Mouse (Mus musculus) limb, embryonic 10.5 days (tissue): Measurements from ENCODE around the gene Gm45234. TPM values are rescaled to one million over a fixed set of nuclear protein-coding genes. Genes with fewer than 3 reads are reported as not detected.
"Not testable (repeated sequence)": the region's sequence is repeated elsewhere in the genome, so short reads cannot be mapped to it uniquely, and the experiment has no call there.

Source experiments
- DNase-seq: peaks from one replicate; pipeline ENCODE4 v3.0.0-alpha.2; 2017; ENCODE audit warnings: low spot score
- H3K27ac ChIP-seq: fragments of 300-500 bp; sonication (generic); 2 replicates; pipeline ENCODE4 v1.5.1; 2016; ENCODE audit warnings: mild to moderate bottlenecking
- H3K27me3 ChIP-seq: fragments of 300-500 bp; sonication (generic); 2 replicates; pipeline ENCODE4 v1.6.1; 2016; ENCODE audit warnings: low read depth, mild to moderate bottlenecking; ENCODE audit not compliant: poor library complexity, severe bottlenecking
- H3K36me3 ChIP-seq: fragments of 300-500 bp; sonication (generic); 2 replicates; pipeline ENCODE4 v1.6.1; 2016; ENCODE audit warnings: mild to moderate bottlenecking, moderate library complexity
- H3K4me1 ChIP-seq: fragments of 300-500 bp; sonication (generic); 2 replicates; pipeline ENCODE4 v1.6.1; 2016
- H3K4me3 ChIP-seq: fragments of 300-500 bp; sonication (generic); 2 replicates; pipeline ENCODE4 v1.5.1; 2016; ENCODE audit warnings: mild to moderate bottlenecking, moderate library complexity
- H3K9me3 ChIP-seq: fragments of 300-500 bp; sonication (generic); replicated peaks from 2 replicates; pipeline ENCODE4 v1.6.1; 2016; ENCODE audit warnings: mild to moderate bottlenecking
- WGBS: fragments of 180-500 bp; shearing (Covaris S2); methylation state at CpG from one replicate; pipeline ENCODE4 v1.1.7; 2016; 5-methylcytosine and 5-hydroxymethylcytosine counted together
- polyA plus RNA-seq: library from polyadenylated mRNA; unstranded; fragments of >200 nt; fragmentation: Nextera tagmentation; extraction: Ambion mirVana; gene quantifications from 2 replicates; pipeline ENCODE4 v1.2.1, GENCODE M21; 2016

The Gm45234 gene
- not detected in 2 replicates for polyA plus RNA-seq

DNA sequence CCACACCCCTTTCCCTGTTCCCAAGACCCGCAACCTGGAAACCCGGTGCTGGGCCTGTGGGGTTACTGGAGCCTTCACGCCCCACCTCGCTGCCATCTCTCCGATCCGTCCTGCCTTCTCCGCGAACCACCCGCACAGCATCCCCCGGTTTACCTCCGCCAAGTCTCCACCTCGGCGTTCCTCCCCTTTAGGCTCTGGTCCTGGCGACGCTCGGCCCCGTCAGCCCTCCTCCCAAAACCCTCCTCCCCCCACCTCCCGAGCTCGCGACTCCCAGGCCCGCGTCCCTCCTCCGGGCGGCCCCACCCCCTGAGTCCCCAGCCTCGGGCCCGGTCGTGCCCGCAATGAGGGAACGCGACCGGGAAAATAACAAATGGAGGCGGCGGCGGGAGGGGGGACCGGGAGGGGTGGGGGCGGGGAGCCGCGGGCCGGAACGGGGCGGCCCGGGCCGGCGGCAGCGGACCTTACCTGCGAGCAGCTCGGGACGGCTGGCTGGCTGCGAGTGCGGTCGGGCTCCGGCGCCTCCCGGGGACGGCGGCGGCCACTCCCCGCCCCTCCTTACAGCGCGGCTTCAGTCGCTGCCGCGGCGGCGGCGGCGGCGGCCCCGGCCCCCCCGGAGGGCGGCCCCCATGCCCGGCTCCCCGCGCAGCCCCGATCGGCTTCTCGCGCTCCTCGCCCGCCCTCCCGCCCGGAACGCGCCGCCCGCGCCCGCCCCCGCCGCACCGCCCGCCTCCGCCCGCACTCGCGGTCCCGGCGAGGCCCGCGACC lies at the start of gene Gm45234, which contains the start of gene Atn1:
Gene Gm45234, minus strand, starts transcription at position 191 of the 765 bp plus-strand sequence.
Gene Atn1, minus strand, starts transcription at position 694 of the 765 bp plus-strand sequence.
- peak; percentile 81 for DNase-seq
- H3K9me3 ChIP-seq, result no peaks in the 10 kb centered on the region
- H3K36me3 ChIP-seq, result peaks cover 21% of the 10 kb centered on the region
- WGBS, result under 1% methylated on average over 80 of the region's 100 CpGs
- peak within 1 kb of the TSS; percentile 99 for H3K27ac ChIP-seq
- H3K27me3 ChIP-seq, result peaks cover 13% of the 10 kb centered on the region
- H3K4me3 ChIP-seq, result peak within 1 kb of the TSS; percentile 91
- peaks cover 48% of the 10 kb centered on the region for H3K4me1 ChIP-seq

GRCm38 (mm10) chr6:124804341-124804740 lies 48.5 kb upstream of the Gm45234 start:
- WGBS, result 89% methylated on average over 3 of the region's 3 CpGs
- Histone ChIP-seq H3K27ac (no peak overlapping the region), H3K4me3 (no peak overlapping the region), H3K27me3 (no peaks in the 10 kb centered on the region), H3K4me1 (peaks cover 31% of the 10 kb centered on the region), H3K36me3 (no peaks in the 10 kb centered on the region), H3K9me3 (no peaks in the 10 kb centered on the region)
- DNase-seq, result no peak

GRCm38 (mm10) chr6:124803691-124804090 lies 47.9 kb upstream of the Gm45234 start:
- DNase-seq, H3K4me3 ChIP-seq, H3K27me3 ChIP-seq, H3K27ac ChIP-seq, H3K36me3 ChIP-seq, H3K9me3 ChIP-seq: not testable (repeated sequence)
- 94% methylated on average over 4 of the region's 4 CpGs for WGBS
- H3K4me1 ChIP-seq, result peaks cover 25% of the 10 kb centered on the region

DNA sequence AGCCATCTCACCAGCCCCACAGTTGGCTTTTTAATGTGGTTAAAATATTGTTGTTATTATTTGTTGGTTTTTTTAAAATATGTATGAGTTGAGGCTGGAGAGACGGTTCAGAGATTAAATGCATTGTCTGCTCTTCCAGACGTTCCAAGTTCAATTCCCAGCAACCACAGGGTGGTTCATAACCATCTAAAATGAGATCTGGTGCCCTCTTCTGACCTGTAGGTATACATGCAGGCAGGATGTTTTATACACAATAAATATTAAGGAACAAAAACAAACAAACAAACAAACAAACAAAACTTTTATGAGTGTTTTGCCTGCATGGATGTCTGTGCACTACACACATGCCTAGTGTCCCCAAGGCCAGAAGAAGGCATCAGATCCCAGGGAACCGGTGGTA lies 47.2 kb upstream of the Gm45234 start:
- no peak for DNase-seq
- no peaks in the 10 kb centered on the region for H3K27me3 ChIP-seq
- H3K9me3 ChIP-seq, result no peaks in the 10 kb centered on the region
- no peak overlapping the region for H3K4me3 ChIP-seq
- H3K4me1 ChIP-seq, result peaks cover 18% of the 10 kb centered on the region
- 76% methylated on average over 3 of the region's 3 CpGs for WGBS
- H3K36me3 ChIP-seq, result no peaks in the 10 kb centered on the region
- H3K27ac ChIP-seq, result no peak overlapping the region

GRCm38 (mm10) chr6:124802400-124802799 lies 46.6 kb upstream of the Gm45234 start:
- H3K36me3 ChIP-seq, H3K9me3 ChIP-seq, H3K27me3 ChIP-seq, DNase-seq: not testable (repeated sequence)
- Histone ChIP-seq H3K4me3 (peak overlapping the region; percentile 30), H3K4me1 (peaks cover 17% of the 10 kb centered on the region), H3K27ac (peak overlapping the region; percentile 48; the same call in 1 of the 2 replicates)
- WGBS, result 13% methylated on average over 6 of the region's 9 CpGs

DNA sequence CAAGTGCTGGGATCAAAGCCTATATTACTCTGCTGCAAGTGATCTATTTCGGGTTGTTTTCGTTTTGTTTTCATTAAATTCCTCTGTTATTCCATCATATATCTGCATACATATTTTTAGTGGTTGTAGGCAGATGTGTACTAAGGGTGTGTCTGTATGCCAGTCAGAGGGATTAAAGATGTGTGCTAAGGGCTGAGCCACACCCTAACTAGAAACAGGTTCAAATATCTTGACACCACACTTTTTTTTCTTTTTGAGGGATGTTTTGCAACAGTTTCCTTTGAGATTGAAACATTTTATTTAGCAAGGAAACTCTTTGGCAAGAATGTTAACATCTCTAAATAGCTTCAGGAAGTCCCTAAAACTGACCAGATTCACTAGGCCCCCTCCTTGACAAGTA lies 40.4 kb upstream of the Gm45234 start:
- Histone ChIP-seq H3K36me3 (peaks cover 15% of the 10 kb centered on the region; the same call in 1 of the 2 replicates), H3K4me3 (no peak overlapping the region), H3K27me3 (no peaks in the 10 kb centered on the region), H3K27ac (no peak overlapping the region), H3K9me3 (no peaks in the 10 kb centered on the region), H3K4me1 (no peaks in the 10 kb centered on the region)
- WGBS, result 85% methylated on average over 2 of the region's 2 CpGs
- DNase-seq, result no peak

DNA sequence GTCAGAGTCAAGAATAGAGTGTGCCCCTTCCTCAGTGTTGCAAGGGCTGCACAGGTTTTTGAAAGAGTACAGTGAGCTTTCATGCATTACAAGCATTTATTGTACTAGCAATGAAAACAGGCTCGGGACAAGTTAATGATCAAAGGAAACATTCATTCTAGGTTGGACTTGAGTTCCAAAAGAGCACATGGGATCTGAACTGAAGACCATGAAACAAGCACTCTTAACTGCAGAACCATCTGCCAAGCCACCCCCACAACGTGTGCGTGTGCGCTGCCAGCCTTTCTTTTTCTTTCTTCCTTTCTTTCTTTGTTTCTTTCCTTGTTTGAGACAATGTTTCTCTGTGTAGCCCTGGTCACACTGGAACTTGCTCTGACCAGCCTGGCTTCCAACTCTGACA lies 40.0 kb upstream of the Gm45234 start:
- no peak overlapping the region for H3K27ac ChIP-seq
- H3K4me1 ChIP-seq, result no peaks in the 10 kb centered on the region
- no peaks in the 10 kb centered on the region for H3K27me3 ChIP-seq
- no peak overlapping the region for H3K4me3 ChIP-seq
- WGBS, result 74% methylated on average over 4 of the region's 4 CpGs
- no peaks in the 10 kb centered on the region for H3K9me3 ChIP-seq
- peaks cover 15% of the 10 kb centered on the region; the same call in 1 of the 2 replicates for H3K36me3 ChIP-seq
- no peak for DNase-seq

GRCm38 (mm10) chr6:124791911-124792310 lies 36.1 kb upstream of the Gm45234 start:
- Histone ChIP-seq H3K27ac (no peak overlapping the region), H3K36me3 (peaks cover 15% of the 10 kb centered on the region; the same call in 1 of the 2 replicates), H3K9me3 (no peaks in the 10 kb centered on the region), H3K4me1 (no peaks in the 10 kb centered on the region), H3K4me3 (no peak overlapping the region), H3K27me3 (no peaks in the 10 kb centered on the region)
- WGBS, result 92% methylated on average over 3 of the region's 3 CpGs
- DNase-seq, result no peak

DNA sequence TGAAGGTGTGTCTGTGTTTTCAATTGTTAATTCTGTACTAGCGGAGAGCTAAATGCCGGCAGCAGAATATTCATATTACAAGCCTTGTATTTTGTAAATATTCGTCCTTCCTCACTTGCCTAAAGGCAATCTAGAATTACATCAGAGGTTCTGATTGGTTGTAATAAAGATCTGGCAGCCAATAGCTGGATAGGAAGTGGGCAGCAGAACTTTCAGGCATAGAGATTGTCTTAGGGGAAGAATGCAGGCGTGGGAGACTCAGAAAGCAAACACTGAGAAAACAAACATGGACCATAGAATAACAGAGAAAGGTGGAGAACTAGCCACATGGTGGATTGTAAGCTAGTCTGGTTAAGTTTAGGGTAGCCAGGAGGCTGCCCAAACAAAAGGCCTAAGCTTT lies 34.3 kb upstream of the Gm45234 start:
- no peak overlapping the region for H3K4me3 ChIP-seq
- DNase-seq, result no peak
- H3K36me3 ChIP-seq, result peaks cover 4% of the 10 kb centered on the region; the same call in 1 of the 2 replicates
- H3K27ac ChIP-seq, result no peak overlapping the region
- H3K27me3 ChIP-seq, result no peaks in the 10 kb centered on the region
- H3K9me3 ChIP-seq, result no peaks in the 10 kb centered on the region
- H3K4me1 ChIP-seq, result no peaks in the 10 kb centered on the region
- WGBS, result 78% methylated on average over 4 of the region's 4 CpGs

GRCm38 (mm10) chr6:124789519-124789918 lies 33.7 kb upstream of the Gm45234 start:
- WGBS, result 88% methylated on average over 4 of the region's 4 CpGs
- Histone ChIP-seq H3K4me3 (no peak overlapping the region), H3K27ac (no peak overlapping the region), H3K9me3 (no peaks in the 10 kb centered on the region), H3K27me3 (no peaks in the 10 kb centered on the region), H3K36me3 (peaks cover 4% of the 10 kb centered on the region; the same call in 1 of the 2 replicates), H3K4me1 (no peaks in the 10 kb centered on the region)
- no peak for DNase-seq

DNA sequence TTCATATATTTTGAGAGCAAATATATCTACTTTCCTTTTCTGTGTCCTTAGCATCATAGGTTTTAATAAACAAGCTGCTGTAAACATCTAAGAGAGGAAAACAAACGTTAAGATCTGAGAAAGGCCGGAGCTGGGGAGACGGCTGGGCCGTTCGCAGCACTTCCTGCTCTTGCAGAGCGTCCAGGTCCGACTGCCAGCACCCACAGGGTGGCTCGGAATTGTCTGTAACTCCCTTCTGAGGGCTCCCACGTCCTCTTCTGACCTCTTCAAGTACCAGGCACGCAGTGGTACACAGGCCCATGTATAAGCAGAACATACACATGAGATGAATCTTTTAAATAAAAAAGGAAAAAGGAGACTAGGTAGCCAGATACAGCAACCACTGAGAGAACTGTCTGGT lies 31.9 kb upstream of the Gm45234 start:
- Histone ChIP-seq H3K27ac (no peak overlapping the region), H3K36me3 (peaks cover 3% of the 10 kb centered on the region; the same call in 1 of the 2 replicates), H3K9me3 (no peaks in the 10 kb centered on the region), H3K4me1 (peaks cover 2% of the 10 kb centered on the region), H3K4me3 (no peak overlapping the region), H3K27me3 (no peaks in the 10 kb centered on the region)
- 78% methylated on average over 10 of the region's 10 CpGs for WGBS
- DNase-seq, result no peak

- H3K27ac ChIP-seq, result no peak overlapping the region
- no peaks in the 10 kb centered on the region for H3K36me3 ChIP-seq
- no peak for DNase-seq
- H3K27me3 ChIP-seq, result no peaks in the 10 kb centered on the region
- no peak overlapping the region for H3K4me3 ChIP-seq
- no peaks in the 10 kb centered on the region for H3K9me3 ChIP-seq
- H3K4me1 ChIP-seq, result peaks cover 7% of the 10 kb centered on the region
- 63% methylated on average over 8 of the region's 8 CpGs for WGBS
Observed at GRCm38 (mm10) chr6:124786756-124787420, 31.1 kb upstream of the Gm45234 start.

GRCm38 (mm10) chr6:124782436-124782835 lies 26.6 kb upstream of the Gm45234 start:
- peak overlapping the region; percentile 26 for H3K4me3 ChIP-seq

More at GRCm38 (mm10) chr6:124782436-124782835, 26.6 kb upstream of the Gm45234 start:
- peaks cover 21% of the 10 kb centered on the region for H3K27me3 ChIP-seq
- no peaks in the 10 kb centered on the region for H3K9me3 ChIP-seq
- peak overlapping the region; percentile 73 for H3K27ac ChIP-seq
- peaks cover 18% of the 10 kb centered on the region for H3K4me1 ChIP-seq
- H3K36me3 ChIP-seq, result no peaks in the 10 kb centered on the region
- WGBS, result 19% methylated on average over 6 of the region's 6 CpGs
- DNase-seq, result peak; percentile 75
